In the genomic region with DNA sequence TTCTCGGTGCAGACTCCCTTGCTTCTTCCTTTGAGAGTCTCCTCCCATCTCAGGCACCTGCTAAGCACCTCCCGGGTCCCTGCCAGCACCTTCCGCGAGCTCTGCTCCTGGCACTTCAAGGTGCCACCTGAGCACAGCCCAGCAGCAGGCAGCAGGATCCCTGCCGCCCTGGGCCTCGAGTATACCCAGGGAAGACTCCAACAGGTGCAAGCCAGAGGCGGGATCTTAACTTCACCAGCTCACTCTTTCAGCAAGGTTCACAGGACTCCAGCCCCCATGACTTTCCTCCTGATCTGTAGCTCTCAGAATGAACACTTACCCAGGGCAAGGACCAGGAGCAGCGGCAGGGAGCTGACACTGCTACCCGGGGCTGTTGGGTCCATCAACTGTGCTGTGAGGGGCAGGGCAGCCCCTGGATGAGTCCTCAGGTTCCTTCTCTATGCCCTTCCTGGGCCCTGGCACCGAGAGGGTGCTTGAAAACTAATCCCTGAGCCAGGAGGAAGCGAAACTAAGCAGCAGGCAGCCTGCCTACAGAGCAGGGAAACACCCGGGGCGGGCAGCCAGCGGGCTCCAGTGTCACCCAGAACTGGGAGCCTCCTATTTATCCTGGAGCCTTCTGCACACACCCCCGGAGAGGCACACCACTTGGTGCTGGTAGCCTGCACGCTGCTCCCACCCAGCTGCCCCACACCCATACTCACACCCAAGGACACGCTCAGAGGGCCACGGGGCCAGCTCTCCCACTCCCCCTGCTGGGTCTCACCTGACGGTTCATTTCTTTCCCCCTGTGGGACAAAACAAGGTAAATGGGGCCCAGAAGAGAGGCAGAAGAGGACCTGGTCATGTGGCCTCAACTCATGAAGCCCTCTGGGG, we compare ENCODE assay signal across 7 mouse cellular contexts. TPM values are rescaled to one million over a fixed set of nuclear protein-coding genes. Genes with fewer than 3 reads are reported as not detected.
DNase-seq lines count a peak whose midpoint lies in the region; ATAC-seq lines count a peak whose summit lies in the region.

Btc (minus strand) TSS at position 656 of the 873 bp plus-strand sequence.

- no peaks in the 10 kb centered on the region; the same call in 1 of the 2 replicates for H3K27me3 ChIP-seq in embryonic facial prominence, embryonic 13.5 days

- peak within 1 kb of the TSS; percentile 42 for H3K4me3 ChIP-seq in embryonic facial prominence, embryonic 13.5 days

- WGBS in embryonic facial prominence, embryonic 13.5 days: 8% methylated on average over 19 of the region's 19 CpGs

- H3K4me2 ChIP-seq in embryonic facial prominence, embryonic 13.5 days: peak within 1 kb of the TSS; percentile 69

- ATAC-seq in embryonic facial prominence, embryonic 13.5 days (ENCODE audit: insufficient number of reproducible peaks, insufficient read depth, low FRiP score, low TSS enrichment, low read depth): peak; percentile 79

- peak within 1 kb of the TSS; percentile 51; the same call in 1 of the 2 replicates for H3K27ac ChIP-seq in embryonic facial prominence, embryonic 13.5 days

- H3K4me1 ChIP-seq in embryonic facial prominence, embryonic 13.5 days: peaks cover 10% of the 10 kb centered on the region

- H3K36me3 ChIP-seq in embryonic facial prominence, embryonic 13.5 days: no peaks in the 10 kb centered on the region

- H3K9ac ChIP-seq in embryonic facial prominence, embryonic 13.5 days: peak within 1 kb of the TSS; percentile 67

- DNase-seq in adrenal gland, adult 2 months: peak; percentile 72
- peak; percentile 58 for DNase-seq in heart, adult 9 months (ENCODE audit: low spot score in 2 of 2)
- peak; percentile 79 for DNase-seq in kidney, adult 9 months
- DNase-seq in liver: peak; percentile 54
- peak; percentile 27 to 51 for DNase-seq in monocyte, adult 2 months (ENCODE audit: low read depth in 1 of 2, low spot score in 2 of 2)
- DNase-seq in spleen, postnatal 10 days (ENCODE audit: low spot score in 2 of 2): peak; percentile 14 to 39

- no peaks in the 10 kb centered on the region for H3K9me3 ChIP-seq in embryonic facial prominence, embryonic 13.5 days

RNA-seq across cellular contexts. Expression of gene Btc, which starts in this region (rescaled TPM):
- 1 to 10 TPM; 1.5 to 1.9 TPM for total RNA-seq in adrenal gland, adult 2 months (2021)
- polyA plus RNA-seq in adrenal gland, adult 2 months (2012; rRNA removed): 0.30 and 0.87 TPM in 2 replicates
- 1.6 and 1.7 TPM in 2 replicates for polyA plus RNA-seq in embryonic facial prominence, embryonic 13.5 days (2015; fragmentation: Nextera tagmentation; extraction: Ambion mirVana)

Comparison
In these comparisons a context has a peak if more than half of its experiments do, and no peak if none do; other contexts are left out.
1. Peak in every context shown above with its lines: DNase-seq, ATAC-seq, H3K4me3 ChIP-seq and H3K27ac ChIP-seq.
2. DNase-seq: peak in every context shown above with its lines; median percentile 79 in kidney, adult 9 months; 72 in adrenal gland, adult 2 months; 58 in heart, adult 9 months; 54 in liver; 39 in monocyte, adult 2 months; 26 in spleen, postnatal 10 days.